Mouse (Mus musculus): ENCODE measurements around the gene Gm17949.
A peak's percentile ranks its signal among the peaks of the same experiment; 100 is the strongest.

Gene Gm17949

DNA sequence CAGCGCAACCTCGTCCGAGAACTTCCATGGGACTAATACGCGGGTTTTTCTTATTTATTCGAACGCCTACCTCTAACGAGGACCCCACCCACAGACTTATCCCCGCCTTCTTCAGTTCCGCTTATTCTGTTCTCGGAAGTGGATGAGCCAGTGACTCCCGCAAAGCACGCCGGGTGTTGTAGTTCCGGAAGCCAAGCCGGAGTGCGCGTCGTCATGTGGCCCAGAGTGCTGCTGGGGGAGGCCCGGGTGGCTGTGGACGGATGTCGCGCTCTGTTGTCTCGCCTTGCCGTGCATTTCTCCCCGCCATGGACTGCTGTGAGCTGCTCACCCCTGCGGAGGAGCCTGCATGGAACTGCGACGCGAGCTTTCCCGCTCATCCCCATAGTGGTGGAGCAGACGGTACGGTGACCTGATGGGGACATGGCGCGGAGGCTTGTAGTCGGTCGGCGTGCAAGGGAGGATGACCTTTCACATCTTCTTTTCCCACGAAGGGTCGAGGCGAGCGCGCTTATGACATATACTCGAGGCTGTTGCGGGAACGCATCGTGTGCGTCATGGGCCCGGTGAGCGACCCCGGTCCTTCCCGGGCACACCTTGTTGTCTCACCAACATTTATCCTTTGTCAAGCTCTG lies 21.0 kb upstream of the Gm17949 start, which contains the start of gene Clpp:
Gene Clpp (plus strand): TSS at position 191 of the 632 bp plus-strand sequence.
- DNase-seq (ENCODE audit: extremely low read depth, low read depth): peak; percentile 96

DNA sequence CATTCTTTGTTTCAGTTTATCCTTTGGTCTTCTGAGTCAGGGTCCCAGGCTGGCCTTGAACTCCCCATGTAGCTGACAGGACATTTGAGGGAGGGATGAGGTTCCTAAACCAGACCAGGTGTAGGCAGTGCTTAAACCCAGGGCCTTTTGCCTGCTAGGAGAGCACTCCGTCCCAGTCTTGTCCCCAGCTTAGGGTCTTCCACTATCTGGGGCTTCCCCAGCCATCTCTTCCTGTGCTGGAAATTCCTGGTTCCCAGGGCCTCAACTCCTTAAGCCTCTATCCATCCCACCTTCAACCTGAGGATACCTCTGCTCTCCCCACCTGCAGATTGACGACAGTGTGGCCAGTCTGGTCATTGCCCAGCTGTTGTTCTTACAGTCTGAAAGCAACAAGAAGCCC lies 20.3 kb upstream of the Gm17949 start:
- DNase-seq (ENCODE audit: extremely low read depth, low read depth): no peak

DNA sequence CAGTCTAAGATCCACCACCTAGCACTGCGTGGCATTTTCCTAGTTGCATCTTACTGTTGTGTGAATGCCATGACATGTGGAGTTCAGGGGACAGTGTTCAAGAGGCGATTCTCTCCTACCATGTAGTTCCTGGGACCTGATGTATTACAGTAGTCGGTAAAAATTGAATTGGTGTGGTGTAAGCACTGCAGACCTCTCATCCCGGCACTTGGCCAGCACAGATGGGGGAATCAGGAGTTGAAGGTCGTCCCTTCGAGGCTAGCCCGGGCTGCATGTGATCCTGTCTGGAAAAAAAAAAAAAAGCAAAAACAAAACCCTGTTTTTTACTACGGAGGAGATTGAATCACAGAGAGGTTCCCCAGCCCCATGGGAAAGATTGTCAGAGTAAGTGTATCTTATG lies 16.2 kb upstream of the Gm17949 start:
- DNase-seq (ENCODE audit: extremely low read depth, low read depth): no peak

DNA sequence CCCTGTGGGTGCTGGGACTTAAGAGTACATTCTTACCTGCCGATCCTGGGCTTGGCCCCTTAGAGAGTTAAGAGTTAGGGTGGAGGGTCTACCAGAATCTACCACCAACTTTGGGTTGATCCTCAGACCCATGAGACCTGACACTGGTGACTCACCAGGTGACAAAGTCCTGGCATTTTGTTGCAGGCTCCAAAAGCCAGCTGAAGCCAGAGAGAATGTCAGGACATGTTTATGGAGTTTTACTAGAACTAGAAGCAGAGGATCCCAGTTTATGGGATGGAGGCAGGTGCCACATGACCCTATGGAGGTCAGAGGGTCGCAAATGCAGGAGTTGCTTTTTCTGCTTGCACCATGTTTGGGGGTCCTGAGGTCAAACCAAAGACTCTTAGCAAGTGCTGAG lies 14.8 kb upstream of the Gm17949 start:
- DNase-seq (ENCODE audit: extremely low read depth, low read depth): no peak

DNA sequence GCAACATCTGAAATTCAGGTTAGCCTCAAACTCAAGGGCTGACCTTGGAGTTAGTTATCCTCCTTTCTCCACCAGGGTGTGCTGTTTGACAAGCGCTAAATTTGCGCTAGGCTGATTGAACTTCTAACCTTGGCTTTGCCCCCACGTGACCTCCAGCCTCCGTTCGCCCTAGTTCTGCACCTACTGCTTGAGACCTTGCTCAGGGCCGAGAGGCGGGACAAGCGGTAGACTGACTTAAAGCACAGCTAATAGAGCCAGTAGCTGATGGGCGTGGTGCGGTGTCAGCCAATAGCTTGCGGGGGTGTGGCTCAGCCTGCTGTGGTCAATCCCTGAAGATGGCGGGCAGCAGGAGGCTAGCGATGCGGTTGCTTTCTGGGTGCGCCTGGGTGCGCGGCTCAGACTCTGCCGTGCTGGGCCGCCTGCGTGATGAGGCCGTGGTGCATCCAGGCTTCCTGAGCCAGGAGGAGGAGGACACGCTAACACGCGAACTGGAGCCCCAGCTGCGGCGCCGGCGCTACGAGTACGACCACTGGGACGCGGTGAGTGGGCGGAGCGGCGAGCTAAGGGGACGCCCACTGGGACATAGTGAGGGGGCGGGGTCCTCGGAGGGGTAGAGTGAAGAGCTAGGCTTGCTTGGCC lies 14.1 kb upstream of the Gm17949 start, which contains the start of gene Alkbh7:
Gene Alkbh7 (plus strand): TSS at position 311 of the 639 bp plus-strand sequence.
- DNase-seq (ENCODE audit: extremely low read depth, low read depth): peak; percentile 98

DNA sequence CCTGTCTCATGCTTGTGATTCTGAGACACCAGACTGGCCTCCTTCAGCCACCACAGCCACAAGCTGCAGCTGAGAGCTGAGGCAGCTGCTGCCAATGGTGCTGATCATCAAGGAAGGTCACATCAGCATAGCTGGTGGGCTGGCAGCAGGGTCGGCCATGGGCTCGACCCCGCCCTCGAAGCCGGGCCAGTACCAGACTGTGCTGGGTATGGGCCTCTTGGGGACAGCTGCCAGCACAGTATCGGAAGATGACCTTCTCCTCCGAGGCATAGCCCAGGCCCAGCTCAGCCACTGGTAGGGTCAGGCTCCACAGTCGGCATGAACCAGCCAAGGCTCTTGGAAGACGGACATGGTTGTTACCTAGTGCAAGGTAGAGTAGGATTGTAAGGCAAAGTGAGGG lies 11.9 kb upstream of the Gm17949 start:
- DNase-seq (ENCODE audit: extremely low read depth, low read depth): no peak

DNA sequence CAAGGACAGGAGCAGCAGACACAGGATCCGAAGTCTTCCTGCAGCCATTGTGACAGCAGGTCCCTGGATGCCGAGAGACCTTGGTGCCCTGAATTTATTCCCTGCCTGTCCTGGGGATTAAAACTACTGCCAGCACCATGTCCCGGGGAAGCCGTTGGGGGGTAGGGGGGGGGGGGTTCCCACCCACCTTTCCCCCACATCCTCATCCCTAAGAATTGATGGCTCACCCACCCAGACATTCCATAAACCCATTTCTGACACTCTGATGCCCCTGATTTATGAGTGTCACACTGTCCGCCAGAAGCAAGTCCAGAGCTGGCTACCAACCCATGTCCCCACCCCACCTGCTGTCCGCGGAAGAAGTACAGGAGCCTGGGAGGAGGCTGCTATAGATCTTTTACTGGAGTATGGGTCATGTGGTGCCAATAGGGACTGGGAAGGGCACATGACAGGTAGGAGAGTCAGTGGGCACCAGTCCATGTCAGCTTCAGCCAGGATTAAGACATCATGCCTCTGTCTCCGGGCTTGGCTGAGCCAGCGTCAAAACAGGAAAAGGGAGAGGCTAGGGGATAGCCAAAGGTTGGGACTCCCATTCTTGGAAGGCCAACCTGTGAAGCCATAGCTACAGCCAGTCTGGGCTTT lies 11.2 kb upstream of the Gm17949 start, which contains the start of gene Pspn:
Gene Pspn (minus strand): TSS at position 51 of the 642 bp plus-strand sequence.
- DNase-seq (ENCODE audit: extremely low read depth, low read depth): no peak

DNA sequence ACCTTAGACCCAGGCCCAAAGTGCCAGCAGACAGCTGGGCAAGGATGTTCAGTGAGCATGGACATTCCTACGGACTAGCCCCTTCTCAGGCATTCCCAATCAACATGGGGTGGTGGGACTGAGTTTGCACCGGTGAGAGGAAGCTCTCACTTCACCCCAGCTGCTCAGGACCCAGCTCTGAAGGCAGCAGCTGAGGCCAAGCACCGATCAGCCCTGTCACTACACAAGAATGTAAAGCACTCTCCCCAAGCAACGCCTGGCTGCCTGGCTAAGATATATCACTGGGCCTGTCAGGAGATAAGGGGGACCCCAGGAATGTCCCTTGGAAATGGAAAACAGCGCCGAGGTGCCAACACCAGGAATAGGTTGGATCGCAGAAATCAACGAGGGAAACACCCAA lies 10.0 kb upstream of the Gm17949 start:
- no peak for DNase-seq (ENCODE audit: extremely low read depth, low read depth)

DNA sequence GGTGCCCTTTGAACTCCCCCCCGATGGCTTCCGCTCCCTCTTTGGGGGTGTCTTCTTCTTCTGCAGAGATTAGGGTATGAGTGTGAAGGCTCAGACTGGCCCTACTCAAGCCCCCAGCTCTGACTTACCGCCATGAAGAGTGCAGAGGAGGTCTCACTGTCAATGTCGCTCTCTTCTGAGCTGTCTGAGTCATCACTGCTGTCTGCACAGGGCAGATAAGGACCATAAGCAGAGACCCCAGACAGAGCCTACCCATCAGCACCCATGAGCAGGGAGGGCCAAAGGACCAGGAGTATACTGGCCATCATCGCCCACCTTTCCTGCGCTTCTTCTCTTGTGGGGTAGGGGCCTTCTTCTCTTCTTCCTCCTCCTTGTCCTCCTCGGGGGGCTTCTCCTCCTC lies 7.3 kb upstream of the Gm17949 start:
- DNase-seq (ENCODE audit: extremely low read depth, low read depth): peak; percentile 32

DNA sequence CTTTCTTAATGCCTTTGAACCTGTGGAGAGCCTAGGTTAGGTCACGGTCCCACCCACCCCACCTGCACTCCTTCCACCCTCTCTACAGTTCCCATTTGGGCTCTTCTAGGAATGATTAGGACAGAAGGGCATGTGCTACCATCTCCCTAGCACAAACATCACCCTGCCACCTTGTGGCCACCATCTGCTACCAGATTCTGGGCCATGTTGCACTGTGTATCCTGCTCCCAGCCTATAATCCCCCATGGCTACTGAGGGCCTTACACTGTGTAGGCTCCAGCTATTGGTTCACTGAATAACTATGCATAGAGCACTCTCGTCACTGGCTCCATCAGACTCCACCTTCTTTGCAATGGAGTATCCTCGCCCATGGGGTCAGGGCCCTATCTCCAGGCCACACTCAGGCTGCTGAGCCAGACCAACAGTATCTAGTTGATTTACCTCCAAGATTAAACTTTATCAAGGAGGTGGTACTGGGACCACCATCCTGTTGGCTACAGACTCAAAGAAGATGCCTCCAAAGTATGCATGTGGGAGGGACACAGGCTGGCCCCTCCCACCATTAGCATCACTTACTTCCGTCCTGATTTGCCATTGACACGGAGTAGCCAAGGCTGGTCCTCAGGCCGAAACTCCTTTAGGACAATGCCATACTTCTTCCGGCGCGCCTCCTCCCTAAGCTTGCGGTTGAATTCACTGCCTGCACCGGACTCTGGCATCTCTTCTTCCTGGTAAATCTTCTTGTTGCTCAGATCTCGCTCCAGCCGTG lies 3.9 kb upstream of the Gm17949 start:
- no peak for DNase-seq (ENCODE audit: extremely low read depth, low read depth)

DNA sequence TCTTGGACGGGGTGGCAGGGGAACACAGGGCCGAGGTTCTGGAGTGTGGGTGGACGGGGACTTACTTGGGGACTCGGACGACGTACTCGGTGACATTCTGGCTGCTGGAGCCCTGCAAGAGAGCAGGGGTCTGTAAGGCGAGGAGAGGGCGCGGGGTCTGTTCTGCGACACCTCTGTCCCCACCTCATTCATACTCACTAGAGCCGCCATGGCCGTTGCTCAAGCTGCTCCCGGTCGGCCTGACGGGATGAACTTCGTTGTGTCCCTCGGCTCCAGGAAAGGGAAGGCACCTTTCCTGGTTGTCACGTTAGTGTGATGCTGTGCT lies 396 bp upstream of the Gm17949 start:
- no peak for DNase-seq (ENCODE audit: extremely low read depth, low read depth)

DNA sequence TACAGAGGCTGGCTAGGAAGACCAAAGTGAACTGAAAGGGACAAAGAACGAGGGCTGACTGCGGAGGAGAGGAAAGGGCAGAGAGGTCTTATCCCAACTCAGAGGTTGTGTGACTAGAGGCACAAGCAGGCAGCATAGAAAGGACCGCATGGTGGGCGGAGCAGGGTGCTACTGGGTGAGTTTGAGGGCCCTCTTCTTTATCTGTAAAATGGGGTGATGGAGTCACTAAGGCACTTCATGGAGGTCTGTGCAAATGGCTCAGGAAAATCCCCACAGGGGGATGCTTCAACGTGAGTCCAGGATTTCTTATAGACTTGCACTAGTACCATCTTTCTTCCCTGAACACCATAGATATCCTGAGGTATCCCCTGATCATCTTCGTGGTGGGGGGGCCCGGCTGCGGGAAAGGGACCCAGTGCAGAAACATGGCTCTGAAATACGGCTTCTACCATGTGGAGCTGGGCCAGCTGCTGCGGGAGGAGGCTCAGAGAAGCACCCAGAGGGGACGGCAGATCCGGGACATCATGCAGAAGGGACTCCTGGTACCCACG lies 1.1 kb downstream of the Gm17949 start:
- no peak for DNase-seq (ENCODE audit: extremely low read depth, low read depth)

DNA sequence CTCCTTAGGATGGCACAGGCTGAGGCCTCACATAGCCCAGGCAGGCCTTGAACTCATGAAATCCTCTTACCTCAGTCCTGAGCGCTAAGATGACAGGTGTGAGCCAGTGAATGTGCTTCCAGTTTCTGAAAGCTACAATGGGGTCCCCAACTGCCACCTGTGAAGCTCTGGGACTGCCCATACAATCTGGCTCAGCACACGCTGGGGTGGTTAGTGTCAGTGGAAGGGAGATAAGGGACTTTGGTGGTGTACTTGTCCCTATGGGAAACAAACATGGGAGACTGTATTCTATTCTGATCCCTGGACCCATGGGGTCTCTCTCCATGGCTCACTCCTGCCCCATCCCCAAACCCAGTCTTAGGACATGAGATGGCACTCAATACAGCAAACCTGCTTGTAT lies 8.4 kb downstream of the Gm17949 start:
- no peak for DNase-seq (ENCODE audit: extremely low read depth, low read depth)

DNA sequence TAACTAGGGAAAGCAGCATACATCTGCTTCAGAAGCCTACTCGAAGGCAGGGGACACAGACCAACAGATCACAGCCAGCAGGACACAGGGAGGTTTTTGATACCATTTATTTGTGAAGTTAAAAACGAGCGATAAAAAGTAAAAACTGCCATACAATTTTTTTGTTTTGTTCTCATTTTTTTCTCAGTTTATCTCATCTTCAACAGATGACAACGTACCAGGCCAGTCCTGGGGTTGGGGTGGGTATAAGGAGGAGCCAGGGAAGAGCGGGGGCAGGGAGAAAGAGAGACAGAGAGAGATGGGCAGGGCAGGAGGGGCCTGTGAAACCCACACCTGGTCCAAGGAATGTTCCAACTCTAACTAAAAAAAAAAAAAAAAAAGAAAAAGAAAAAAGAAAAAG lies 9.7 kb downstream of the Gm17949 start:
- DNase-seq (ENCODE audit: extremely low read depth, low read depth): no peak

DNA sequence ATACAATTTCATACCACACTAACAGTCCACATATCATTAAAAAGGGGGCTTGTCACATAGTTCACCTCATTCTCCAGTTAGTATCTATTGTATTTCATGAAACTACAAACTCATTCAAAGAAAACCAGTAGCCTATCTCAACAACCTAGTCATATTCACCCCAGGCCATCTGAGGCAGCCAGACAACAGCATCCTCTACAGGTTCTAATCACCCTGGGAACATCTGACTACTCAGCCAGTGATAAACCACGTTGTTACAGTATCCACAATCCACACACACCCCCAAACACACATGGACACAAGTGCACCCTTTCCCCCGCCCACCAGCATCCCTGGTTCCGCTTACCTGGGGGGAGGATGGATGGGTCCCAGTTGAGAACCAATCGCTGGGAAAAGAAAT lies 16.2 kb downstream of the Gm17949 start:
- DNase-seq (ENCODE audit: extremely low read depth, low read depth): no peak

DNA sequence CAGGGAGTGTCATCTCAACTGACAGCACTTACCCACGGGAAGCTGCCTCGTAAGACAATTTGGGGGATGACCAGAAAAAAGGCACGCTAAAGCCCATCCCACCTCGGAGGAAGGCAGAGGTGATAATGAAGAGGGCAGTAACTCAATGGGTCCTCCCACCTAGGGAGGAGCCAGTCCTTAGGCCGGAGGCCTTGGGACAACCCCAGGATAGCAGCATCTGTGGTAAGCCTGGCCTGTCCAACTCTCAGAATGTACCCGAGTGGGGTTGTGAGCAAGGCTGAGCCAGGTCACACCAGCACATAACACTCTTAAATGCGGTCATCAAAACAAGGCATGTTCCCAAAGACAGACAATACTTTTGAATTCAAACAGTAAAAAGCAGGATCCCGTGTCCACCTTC lies 18.4 kb downstream of the Gm17949 start:
- DNase-seq (ENCODE audit: extremely low read depth, low read depth): no peak

DNA sequence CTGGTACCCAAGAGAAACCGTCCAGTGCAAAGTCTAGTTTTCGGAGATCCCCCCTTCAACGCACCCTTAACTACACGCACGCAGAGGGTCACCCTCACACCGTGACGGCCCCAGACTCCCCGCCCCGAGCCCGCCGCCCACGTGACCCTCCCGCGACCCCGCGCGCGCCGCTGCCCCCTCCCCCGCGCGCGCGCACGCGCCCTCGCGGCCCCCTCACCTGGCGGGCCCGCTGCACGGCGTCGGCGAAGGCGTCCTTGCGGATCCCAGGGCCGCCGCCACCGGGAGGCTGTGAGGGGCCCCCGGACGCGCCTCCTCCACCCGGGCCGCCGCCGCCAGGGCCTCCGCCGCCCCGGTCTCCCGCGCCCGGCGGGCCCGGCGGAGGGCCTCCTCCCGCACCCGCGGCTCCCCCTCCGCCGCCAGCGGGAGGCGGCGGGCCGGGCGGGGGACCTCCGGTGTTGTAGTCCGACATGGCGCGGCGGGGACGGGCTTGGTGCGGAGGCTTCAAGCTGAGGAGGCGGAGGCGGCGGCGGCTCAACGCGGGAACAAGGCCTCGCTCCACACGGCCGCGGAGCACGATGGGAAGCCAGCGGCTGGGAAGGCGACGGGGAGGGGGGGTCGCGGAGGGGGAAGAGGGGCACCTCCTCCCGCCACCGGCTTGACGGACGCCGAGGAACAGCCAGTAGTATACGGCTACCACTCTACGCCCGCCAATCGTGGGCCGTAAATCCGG lies 19.8 kb downstream of the Gm17949 start, which contains the start of gene Khsrp:
Gene Khsrp (minus strand): TSS at position 592 of the 730 bp plus-strand sequence.
- DNase-seq (ENCODE audit: extremely low read depth, low read depth): no peak

DNA sequence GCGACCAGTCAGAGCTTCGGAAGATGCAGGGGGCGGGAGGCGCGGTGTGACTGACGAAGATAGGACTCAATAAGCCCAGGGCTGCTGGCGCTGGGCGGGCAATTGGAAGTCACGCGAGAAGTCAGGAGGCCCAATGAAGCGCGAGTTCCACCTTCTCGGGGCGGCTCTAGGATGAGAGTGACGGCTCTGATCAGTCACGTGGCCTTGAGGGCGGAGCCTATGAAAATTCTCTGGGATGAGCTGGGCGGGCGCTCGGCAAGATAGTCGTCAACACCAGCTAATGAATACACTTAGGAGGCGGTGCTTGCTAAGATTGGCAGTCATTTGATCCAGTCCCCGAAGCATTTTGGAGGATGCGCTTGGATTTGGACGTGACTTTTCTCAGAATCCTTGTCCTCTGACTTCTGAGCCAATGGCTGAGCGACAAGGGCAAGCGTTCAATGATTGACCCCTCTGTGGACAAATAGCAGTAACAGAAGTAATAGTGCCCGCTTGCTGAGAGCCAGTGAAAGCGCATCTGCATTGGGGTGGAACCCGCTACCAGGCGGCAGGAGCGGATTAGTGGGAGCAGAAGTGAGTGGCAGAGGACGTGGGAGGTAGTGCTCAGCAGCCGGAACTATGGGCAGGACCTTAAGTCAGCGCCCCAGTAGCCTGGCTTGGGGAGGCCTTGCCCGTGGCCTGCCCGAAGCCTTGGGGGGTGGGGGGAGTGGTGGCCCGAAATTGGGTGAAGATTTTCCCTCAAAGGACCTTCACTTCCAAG lies 20.6 kb downstream of the Gm17949 start:
- DNase-seq (ENCODE audit: extremely low read depth, low read depth): peak; percentile 100

DNA sequence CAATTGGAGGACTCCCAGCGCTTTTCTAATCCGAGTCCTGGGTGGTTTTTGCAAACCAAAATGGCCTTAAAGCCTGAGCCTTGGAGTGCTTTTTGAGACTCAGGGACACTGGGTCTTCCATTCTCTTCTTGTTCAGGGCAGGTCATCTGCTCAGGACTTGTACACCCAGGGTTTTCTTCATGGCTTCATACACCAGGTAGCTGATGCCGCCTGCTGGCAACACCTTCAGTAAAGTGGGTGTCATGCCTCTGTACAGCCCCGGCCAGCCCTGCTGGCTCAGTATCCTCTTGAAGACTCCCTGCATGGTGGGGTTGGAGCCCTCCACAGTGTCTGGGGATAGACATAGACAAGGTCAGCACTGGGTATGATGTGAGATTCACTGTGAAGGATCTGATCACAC lies 21.6 kb downstream of the Gm17949 start:
- no peak for DNase-seq (ENCODE audit: extremely low read depth, low read depth)

DNA sequence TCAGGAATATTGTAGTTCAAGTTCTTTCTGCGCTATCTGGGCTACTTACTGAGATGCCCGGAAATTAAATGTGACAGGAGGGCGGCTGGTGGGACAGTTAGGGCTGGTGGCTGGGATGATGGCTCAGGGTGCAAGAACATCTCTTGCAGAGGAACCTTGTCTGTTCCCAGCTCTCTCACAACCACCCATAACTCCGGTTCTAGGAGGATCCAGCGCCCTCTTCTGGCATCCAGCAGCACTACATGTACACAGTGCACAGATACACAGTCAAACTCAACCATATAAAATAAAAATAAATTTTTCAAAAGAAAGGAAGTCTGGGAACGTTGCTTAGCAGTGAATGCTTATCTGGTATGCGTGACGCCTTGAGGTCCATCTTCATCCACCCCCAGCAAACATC lies 27.7 kb downstream of the Gm17949 start:
- DNase-seq (ENCODE audit: extremely low read depth, low read depth): no peak

Measured in MEL-GATA-1-ER (cell line).